Mouse (Mus musculus) layer of hippocampus, postnatal 14 days (tissue): Measurements from ENCODE around the gene Irf8. TPM values are rescaled to one million over a fixed set of nuclear protein-coding genes. Genes with fewer than 3 reads are reported as not detected.
A peak's percentile ranks its signal among the peaks of the same experiment; 100 is the strongest.
"Not testable (repeated sequence)": the region's sequence is repeated elsewhere in the genome, so short reads cannot be mapped to it uniquely, and the experiment has no call there.

Source experiments
- DNase-seq, 2 experiments: peaks; one replicate each; pipeline ENCODE4 v3.0.0; 2021 to 2022; ENCODE audit warnings: low spot score in 2 of 2, mixed read lengths in 1 of 2
- total RNA-seq, 2 experiments: library from RNA; stranded (reverse); gene quantifications; 2 replicates each; pipeline ENCODE4 v1.2.3; 2021

Gene Irf8
- total RNA-seq, 2 experiments from 2014 or later: 3.3 to 5.1 TPM

DNA sequence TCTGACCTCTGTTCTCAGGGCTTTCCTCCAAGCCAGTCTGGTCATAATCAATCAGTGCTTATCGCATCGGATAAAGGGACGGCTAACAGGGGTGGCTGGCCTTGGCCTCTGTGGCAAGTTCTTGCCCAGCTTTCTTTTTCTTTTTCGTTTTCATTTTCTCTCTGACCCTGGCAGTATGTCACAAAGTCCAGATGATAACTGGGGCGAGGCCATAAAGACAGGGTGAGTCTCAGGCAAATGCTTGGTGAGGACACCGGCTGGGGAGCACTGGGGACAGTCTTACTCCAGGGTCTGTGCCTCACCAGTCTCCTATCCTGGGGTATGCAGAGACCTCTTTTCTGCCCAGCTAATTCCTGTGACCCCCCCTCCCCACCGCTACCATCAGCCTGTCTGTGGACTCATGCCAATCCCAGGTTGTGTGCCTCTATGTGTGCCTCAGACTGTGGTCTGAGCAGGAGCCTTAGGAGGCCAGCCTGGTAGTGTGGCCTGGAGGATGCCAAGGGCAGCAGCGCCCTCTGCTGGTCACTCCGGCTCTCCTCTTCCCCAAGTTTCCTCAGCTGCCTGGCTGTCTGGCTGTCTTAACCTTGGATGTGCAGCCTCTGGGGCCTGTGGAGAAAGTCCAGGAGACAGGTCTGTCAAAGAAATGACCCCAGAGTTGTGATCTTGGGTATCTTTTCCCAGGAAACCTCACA, 59.9 kb downstream of the Irf8 start:
- DNase-seq: peak; percentile 68 to 74

- DNase-seq: no peak
Measured at GRCm38 (mm10) chr8:120797019-120797727, 61.0 kb downstream of the Irf8 start.

GRCm38 (mm10) chr8:120800308-120800865, 64.2 kb downstream of the Irf8 start:
- peak; percentile 41 to 49 for DNase-seq

- not testable (repeated sequence) for DNase-seq
Measured at GRCm38 (mm10) chr8:120803661-120804375, 67.7 kb downstream of the Irf8 start.

DNA sequence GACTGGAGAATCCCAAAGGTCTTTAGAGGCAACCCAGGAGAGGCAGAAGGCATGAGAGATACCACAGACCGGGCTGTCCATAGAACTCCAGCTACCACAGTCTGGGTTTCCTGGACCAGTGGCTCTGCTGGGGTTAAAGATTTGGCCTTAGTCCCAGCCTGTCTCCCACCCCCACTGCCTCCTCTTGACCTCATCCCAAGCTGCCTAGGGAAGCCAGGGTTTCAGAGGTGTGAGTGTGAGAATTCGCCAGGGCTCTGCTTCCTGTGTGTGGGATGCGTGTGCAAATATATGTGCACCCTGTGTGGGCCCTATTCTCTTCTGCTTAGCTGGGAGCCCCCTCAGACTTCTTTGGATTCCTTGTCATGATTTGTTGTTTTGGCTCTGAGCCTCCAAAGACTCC, 68.6 kb downstream of the Irf8 start:
- no peak for DNase-seq

Other genes with a start within 250 kb of the Irf8 start
- 1 to 10 TPM; 2.0 to 3.4 TPM for gene Gins2, start 147.1 kb upstream of the Irf8 start, total RNA-seq
- 10 to 100 TPM in 1 of 2 experiments, 1 to 10 TPM in 1; 9.5 to 10.6 TPM for gene 1190005I06Rik, start 88.7 kb upstream of the Irf8 start, total RNA-seq
- gene Gm27021, start 68.3 kb upstream of the Irf8 start, total RNA-seq: 1 to 10 TPM in 1 of 2 experiments, under 1 TPM in 1; 0.55 to 1.2 TPM
- gene Cox4i1, start 68.1 kb upstream of the Irf8 start, total RNA-seq: 1,000 to 10,000 TPM; 1,108 to 1,116 TPM
- 10 to 100 TPM; 66.7 to 82.0 TPM for gene Emc8, start 67.8 kb upstream of the Irf8 start, total RNA-seq